Mouse (Mus musculus): Measurements from ENCODE around the gene Rptor.

Gene Rptor

DNA sequence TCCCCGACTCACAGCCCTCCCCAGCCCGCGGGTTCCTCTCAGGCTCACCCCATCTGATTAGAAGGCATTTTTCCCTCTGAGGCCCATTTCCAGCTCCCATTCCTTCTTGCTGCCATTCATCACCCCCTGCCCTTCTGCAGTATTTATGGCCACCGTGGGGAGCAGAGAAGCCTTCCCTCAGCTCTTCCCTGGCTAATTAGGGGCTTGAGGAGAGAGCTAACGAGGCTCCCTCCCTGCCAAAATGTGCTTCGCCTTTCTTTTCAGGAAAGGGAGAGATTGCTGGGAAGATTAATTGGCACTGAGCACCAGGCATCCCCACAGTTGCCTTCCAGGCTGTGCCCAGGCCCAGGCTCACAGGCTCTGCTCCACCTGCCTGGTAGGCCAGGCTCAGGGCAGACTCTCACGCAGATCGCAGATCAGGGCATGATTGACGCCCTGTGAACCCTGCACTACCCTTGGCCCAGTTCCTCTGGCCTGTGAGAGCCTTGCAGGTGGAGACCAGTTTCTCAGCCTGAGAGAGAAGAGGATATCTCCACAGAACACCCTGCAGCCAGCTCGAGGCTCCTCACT is 291.0 kb downstream of the Rptor start:
- no peak for DNase-seq (ENCODE audit: inconsistent age in 2 of 2, low spot score in 1 of 2)

DNA sequence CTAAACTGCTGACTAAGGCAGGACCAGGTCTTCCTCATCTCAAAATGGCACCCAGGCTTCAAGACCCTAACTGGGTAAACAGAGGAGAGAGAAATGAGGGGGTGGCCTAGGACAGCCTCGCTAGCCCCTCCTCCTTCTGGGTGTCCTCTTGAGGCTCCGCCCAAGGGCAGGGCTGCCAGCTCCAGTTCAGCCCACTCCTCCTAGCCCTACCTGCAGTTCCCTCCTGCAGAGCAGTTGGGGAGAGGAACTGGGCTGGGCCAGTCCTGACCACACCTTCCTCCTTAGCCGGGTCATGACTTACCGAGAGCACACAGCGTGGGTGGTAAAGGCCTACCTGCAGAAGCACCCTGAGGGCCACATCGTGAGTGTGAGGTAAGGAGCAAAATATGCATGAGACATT is 291.9 kb downstream of the Rptor start:
- DNase-seq (ENCODE audit: inconsistent age in 2 of 2, low spot score in 1 of 2): no peak

GRCm38 (mm10) chr11:119897041-119897440 is 294.3 kb downstream of the Rptor start:
- no peak for DNase-seq (ENCODE audit: inconsistent age in 2 of 2, low spot score in 1 of 2)

DNA sequence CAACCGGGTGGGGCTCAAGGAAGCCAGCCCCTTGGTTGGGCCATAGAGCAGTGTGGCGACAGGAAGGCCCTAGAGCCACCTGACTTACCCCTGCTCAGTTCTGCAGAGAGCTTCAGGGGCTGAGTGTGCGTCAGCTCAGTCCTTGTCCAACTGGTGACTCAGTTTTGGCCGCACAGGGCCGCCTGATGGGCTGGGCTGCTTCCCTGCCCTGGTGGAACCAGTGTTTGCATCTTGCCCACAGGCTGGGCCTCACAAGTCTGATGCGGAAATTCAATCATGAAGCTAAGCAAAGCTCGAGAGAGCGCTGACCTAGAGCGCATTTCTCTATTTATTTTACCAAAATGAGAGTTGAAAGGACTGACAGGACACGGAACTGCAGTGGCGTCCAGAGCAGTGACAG is 296.3 kb downstream of the Rptor start:
- DNase-seq (ENCODE audit: inconsistent age in 2 of 2, low spot score in 1 of 2): peak in 1 of 2 experiments; percentile 65

DNA sequence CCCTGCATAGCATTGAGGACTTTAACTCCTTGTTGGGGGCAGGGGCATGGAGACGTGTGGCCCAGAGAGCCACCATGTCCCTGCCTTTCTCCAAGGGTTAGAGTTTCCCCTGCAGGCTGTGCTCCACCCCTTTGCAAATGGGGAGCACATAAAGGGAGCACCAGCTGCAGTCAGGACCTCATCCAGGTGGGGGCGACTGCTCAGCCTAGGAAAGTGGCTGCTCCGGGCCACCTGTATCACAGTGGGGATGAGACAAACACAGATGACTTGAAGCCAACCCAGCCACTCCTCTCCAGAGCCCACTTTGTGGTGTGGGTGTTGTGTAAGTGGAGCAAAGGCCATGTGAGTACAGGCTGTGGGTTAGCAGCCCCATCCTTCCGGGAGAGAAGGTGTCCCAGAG is 298.5 kb downstream of the Rptor start:
- no peak for DNase-seq (ENCODE audit: inconsistent age in 2 of 2, low spot score in 1 of 2)

DNA sequence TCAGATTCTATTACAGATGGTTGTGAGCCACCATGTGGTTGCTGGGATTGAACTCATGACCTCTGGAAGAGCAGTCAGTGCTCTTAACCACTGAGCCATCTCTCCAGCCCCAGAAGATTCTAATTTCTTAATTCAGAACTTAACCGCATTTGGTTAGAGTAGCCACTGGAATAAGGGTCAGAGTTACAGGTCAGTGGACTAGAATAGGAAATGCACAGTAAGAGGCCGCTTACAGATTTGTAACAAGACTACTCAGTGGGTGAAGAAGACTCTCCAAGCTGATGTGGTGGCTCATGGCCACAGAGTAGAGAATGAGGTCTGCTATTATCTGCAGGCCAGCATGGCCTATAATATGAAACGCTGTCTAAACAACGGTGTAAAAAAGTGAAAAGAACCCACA is 300.2 kb downstream of the Rptor start:
- DNase-seq (ENCODE audit: inconsistent age in 2 of 2, low spot score in 1 of 2): no peak

- DNase-seq (ENCODE audit: inconsistent age in 2 of 2, low spot score in 1 of 2): peak; percentile 57 to 84
Measured at GRCm38 (mm10) chr11:119904621-119905286, 302.0 kb downstream of the Rptor start.

DNA sequence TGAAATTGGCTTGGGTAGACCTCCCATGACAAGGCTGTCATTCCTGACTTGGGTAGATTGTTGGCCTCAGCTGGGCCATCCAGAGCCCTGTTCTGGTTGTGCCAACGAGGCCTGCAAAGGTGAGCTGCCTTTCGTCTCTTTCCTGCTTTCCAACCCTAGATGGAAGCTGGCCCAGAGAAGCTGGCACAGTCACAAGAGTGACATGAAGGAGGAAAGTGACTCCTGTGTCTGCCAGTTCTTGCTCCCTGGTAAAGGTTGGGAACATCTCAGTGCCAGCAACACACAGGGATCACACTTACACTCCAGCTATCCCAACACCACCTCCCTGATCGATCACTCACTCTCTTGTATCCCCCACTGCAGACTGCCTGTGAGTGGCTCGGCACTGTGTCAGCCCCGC is 303.1 kb downstream of the Rptor start:
- no peak for DNase-seq (ENCODE audit: inconsistent age in 2 of 2, low spot score in 1 of 2)

GRCm38 (mm10) chr11:119907006-119907650 is 304.4 kb downstream of the Rptor start:
- DNase-seq (ENCODE audit: inconsistent age in 2 of 2, low spot score in 1 of 2): no peak

GRCm38 (mm10) chr11:119907711-119908110 is 305.0 kb downstream of the Rptor start:
- no peak for DNase-seq (ENCODE audit: inconsistent age in 2 of 2, low spot score in 1 of 2)

- DNase-seq (ENCODE audit: inconsistent age in 2 of 2, low spot score in 1 of 2): peak; percentile 70 to 89
Measured at GRCm38 (mm10) chr11:119909436-119909835, 306.7 kb downstream of the Rptor start.

DNA sequence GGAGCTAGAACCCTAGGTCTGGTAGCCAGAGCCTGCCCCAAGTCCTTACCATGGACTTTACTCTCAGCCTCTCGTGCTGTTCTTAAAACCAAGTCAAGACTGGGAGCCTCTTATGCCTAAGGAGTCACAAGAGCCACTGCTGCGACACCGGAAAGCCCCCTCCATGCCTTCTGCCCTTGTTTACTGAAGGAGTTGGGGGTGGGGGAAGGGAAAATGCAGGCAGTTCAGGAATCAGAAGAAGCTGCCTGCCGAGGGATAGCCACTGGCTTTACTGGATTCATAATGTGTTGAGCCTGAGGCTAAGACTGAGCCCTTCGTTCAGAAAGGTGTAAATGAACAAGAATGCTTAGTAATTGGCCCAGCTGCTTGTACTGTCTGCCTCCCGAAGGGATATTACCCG is 310.1 kb downstream of the Rptor start:
- no peak for DNase-seq (ENCODE audit: inconsistent age in 2 of 2, low spot score in 1 of 2)

- DNase-seq (ENCODE audit: inconsistent age in 2 of 2, low spot score in 1 of 2): peak; percentile 91 to 97
Measured at GRCm38 (mm10) chr11:119913291-119913934, 310.7 kb downstream of the Rptor start, which contains the start of gene Chmp6. Chmp6 (plus strand) TSS chr11:119913441.

DNA sequence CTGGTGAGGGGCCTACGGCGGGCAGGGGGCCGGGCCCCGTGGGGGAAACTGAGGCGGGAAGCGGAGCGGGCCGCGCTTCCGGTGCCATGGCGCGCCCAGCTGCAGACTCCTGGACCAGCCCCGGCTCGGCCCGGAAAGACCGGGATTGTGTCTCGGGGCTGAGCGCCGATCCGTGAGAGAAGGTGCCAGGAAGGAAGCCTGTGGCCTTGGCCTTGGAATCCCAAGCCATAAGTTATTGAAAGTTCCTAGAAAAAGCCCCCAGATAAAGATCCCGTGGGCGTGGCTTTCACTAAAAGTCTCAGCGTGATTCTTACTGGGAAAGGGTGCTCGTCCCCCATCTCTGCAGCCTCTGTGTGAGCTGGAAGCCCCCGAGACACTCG is 311.2 kb downstream of the Rptor start:
- no peak for DNase-seq (ENCODE audit: inconsistent age in 2 of 2, low spot score in 1 of 2)

- DNase-seq (ENCODE audit: inconsistent age in 2 of 2, low spot score in 1 of 2): peak in 1 of 2 experiments; percentile 49
Measured at GRCm38 (mm10) chr11:119914381-119914780, 311.7 kb downstream of the Rptor start.

- no peak for DNase-seq (ENCODE audit: inconsistent age in 2 of 2, low spot score in 1 of 2)
Measured at GRCm38 (mm10) chr11:119915666-119916065, 313.0 kb downstream of the Rptor start.

DNA sequence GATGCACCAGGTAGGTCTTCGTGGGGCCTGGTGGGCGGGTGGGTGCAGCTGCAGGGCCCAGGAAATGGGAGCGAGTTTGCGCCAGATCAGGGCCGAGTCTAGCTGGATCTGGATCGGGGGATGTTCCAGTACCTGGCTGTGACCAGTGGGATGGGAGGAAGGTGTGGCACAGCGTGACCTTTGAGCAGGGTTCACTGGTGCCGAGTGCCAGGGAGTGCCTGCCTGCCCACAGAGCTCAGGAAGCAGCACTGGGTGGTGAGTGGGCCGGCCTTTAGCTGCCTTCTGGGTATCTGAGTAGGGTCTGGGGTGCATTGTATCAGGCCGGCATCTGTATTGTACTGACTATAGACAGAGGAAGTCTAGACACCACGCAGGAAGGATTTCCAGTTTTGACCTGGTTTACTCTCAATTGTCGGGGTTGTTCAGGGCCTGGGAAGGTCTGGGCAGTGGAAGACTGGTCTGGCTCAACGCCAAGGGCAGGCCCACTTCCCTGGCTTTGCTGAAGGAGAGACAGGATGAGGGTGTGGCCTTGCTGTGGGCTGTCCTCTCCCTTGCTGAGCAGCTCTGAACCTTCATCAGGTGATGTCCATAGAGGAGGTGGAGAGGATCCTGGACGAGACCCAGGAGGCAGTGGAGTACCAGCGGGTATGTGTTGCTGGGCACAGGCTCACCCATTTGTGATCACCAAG is 313.5 kb downstream of the Rptor start:
- DNase-seq (ENCODE audit: inconsistent age in 2 of 2, low spot score in 1 of 2): peak; percentile 67 to 74

DNA sequence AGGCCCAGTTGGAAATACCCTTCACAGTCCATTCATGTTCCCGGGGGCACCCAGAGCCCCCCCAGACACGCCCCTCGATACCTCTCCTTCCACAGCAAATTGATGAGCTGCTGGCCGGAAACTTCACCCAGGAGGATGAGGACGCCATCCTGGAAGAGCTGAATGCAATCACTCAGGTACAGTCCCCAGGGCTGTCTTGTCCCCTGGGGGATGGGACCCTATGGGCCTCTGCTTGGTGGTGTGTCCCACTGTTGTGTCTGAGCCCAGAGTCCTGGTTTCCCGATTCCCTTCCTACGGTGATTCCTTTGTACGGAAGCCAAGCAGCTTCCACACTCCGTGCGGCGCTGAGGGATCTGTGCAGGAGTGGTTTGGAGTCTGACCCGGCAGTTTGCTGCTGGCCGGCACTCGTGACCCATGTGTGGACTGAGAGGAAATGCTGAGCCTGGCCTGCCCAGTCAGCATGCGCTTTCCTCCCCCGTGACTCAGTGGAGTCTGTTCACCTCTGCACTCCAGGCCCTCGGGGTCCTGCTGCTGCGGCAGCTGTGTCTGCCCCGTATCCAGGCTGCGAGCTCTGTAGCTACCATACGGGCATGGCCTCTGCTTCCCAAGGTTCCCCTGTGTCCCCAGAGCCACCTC is 314.2 kb downstream of the Rptor start:
- no peak for DNase-seq (ENCODE audit: inconsistent age in 2 of 2, low spot score in 1 of 2)

- DNase-seq (ENCODE audit: inconsistent age in 2 of 2, low spot score in 1 of 2): no peak
Measured at GRCm38 (mm10) chr11:119918521-119918920, 315.8 kb downstream of the Rptor start.

- no peak for DNase-seq (ENCODE audit: inconsistent age in 2 of 2, low spot score in 1 of 2)
Measured at GRCm38 (mm10) chr11:119919432-119919831, 316.7 kb downstream of the Rptor start.

- DNase-seq (ENCODE audit: inconsistent age in 2 of 2, low spot score in 1 of 2): peak; percentile 67 to 88
Measured at GRCm38 (mm10) chr11:119919897-119920296, 317.2 kb downstream of the Rptor start.
